Mouse (Mus musculus) megakaryocyte-erythroid progenitor cell, adult 5-6 weeks (primary cell): ENCODE measurements around the gene Gm21366. TPM values are rescaled to one million over a fixed set of nuclear protein-coding genes. Genes with fewer than 3 reads are reported as not detected.
"Not testable (repeated sequence)": the region's sequence is repeated elsewhere in the genome, so short reads cannot be mapped to it uniquely, and the experiment has no call there.

Experiments
- ATAC-seq: replicated peaks from 2 replicates; pipeline ENCODE4 v1.8.0; 2016; ENCODE audit warnings: mild to moderate bottlenecking, inconsistent platforms; ENCODE audit not compliant: severe bottlenecking, poor library complexity, low FRiP score, low TSS enrichment
- total RNA-seq, 2 experiments: library from RNA; stranded (forward) in 1 of 2; stranded (reverse) in 1 of 2; fragments of 200-1000, 215-1000 nt in 1 of 2; fragments of >200 nt in 1 of 2; fragmentation: Nextera tagmentation in 1 of 2; gene quantifications; 2 replicates each; pipeline ENCODE4 v1.2.3; 2014 to 2017

Gene Gm21366
- total RNA-seq (2014; fragmentation: Nextera tagmentation) (not detected in 2 replicates), total RNA-seq (2017) (not detected in 2 replicates)

GRCm38 (mm10) chrY:22861156-22861555 is at the start of gene Gm21366:
Gene Gm21366, minus strand, starts transcription at chrY:22861256.
- ATAC-seq = not testable (repeated sequence)
